Mouse (Mus musculus): ENCODE measurements around the gene Cd93. TPM values are rescaled to one million over a fixed set of nuclear protein-coding genes. Genes with fewer than 3 reads are reported as not detected.

Cd93 gene
- total and polyA plus RNA-seq, 3 experiments = 28.1 to 51.8 (median 47.8) TPM

GRCm38 (mm10) chr2:148467921-148468440 is 24.6 kb upstream of the Cd93 start:
- H3K4me3 ChIP-seq = no peak overlapping the region
- WGBS = 56% methylated on average over 3 of the region's 3 CpGs
- no peak overlapping the region for H3K9ac ChIP-seq (ENCODE audit: low read depth, low read length)
- DNase-seq = no peak
- peaks cover 7% of the 10 kb centered on the region for H3K4me1 ChIP-seq (ENCODE audit: control insufficient read depth, insufficient read depth, low read length)
- peak overlapping the region; percentile 79 for H3K27ac ChIP-seq
- H3K79me2 ChIP-seq (replicated peaks; ENCODE audit: control insufficient read depth, insufficient read depth, low read length) = no peaks in the 10 kb centered on the region
- peaks cover 11% of the 10 kb centered on the region for H3K36me3 ChIP-seq (ENCODE audit: control insufficient read depth, insufficient read depth, low read length)
- intact Hi-C loops (cut with DNase I) = loop anchor here (5.0 kb wide), 1 partner anchor 39 kb away; no protein-coding TSS in a partner anchor
- no peaks in the 10 kb centered on the region for H3K27me3 ChIP-seq (ENCODE audit: control insufficient read depth, insufficient read depth, low read length)
- TF ChIP-seq POLR2A (IDR thresholded peaks at IDR 0.05; ENCODE audit: insufficient read depth, low read depth, low read length) = no peak
- no peak for TF ChIP-seq EP300 (IDR thresholded peaks at IDR 0.05; ENCODE audit: insufficient read depth, low read depth, low read length)
- no peak for TF ChIP-seq CTCF (IDR thresholded peaks at IDR 0.05)

DNA sequence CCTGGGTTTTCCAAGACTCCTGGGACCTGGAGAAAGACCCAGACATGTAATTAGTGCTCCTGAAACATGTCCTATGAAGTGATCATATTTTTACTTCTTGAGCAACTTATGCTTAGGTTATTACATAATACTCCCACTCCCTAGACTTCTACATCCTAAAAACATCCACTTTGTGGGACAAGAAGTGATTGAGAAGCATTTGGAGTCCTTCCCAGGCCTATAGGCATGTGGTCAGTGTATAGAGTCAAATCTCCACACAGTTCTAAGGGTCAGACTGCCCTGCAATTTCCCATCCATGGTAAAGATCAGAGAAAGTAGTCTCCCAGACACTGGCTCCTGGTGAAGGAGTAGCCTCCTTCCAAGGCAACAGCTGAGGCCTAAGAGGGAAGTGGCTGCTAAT is 12.0 kb upstream of the Cd93 start:
- TF ChIP-seq CTCF (IDR thresholded peaks at IDR 0.05) (no peak), EP300 (IDR thresholded peaks at IDR 0.05; ENCODE audit: insufficient read depth, low read depth, low read length) (no peak), POLR2A (IDR thresholded peaks at IDR 0.05; ENCODE audit: insufficient read depth, low read depth, low read length) (no peak)
- intact Hi-C loops (cut with DNase I) = no loop called here
- Histone ChIP-seq H3K79me2 (replicated peaks; ENCODE audit: control insufficient read depth, insufficient read depth, low read length) (no peaks in the 10 kb centered on the region), H3K27me3 (ENCODE audit: control insufficient read depth, insufficient read depth, low read length) (no peaks in the 10 kb centered on the region), H3K4me1 (ENCODE audit: control insufficient read depth, insufficient read depth, low read length) (peaks cover 7% of the 10 kb centered on the region), H3K4me3 (no peak overlapping the region), H3K9ac (ENCODE audit: low read depth, low read length) (no peak overlapping the region), H3K36me3 (ENCODE audit: control insufficient read depth, insufficient read depth, low read length) (peaks cover 5% of the 10 kb centered on the region; the same call in 1 of the 2 replicates), H3K27ac (no peak overlapping the region)
- DNase-seq = no peak

DNA sequence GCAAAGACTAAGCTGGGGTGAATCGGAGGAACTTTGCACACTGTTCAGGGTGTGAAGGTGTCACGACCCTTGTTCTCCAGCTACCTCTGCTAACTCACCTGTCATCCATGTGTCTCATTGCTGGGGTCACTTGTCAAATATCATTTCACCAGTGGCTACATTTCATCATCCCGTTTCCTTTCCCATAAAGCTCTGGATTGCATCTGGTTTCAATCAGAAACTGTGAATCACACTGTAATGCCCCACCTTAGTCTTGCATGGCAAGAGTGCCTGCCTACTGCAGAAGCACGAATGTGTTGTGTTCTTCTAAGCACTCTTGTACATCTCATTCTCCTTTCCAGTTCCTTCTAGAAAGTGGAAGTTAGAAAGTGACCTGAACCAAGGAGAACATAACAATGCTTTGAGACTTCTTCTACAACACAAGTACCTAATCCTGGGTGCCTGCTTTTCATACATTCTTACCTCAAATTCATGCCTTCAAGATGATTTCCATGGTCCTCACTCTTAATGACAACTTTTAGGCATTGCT is 10.7 kb upstream of the Cd93 start:
- Histone ChIP-seq H3K27me3 (ENCODE audit: control insufficient read depth, insufficient read depth, low read length) (no peaks in the 10 kb centered on the region), H3K9ac (ENCODE audit: low read depth, low read length) (no peak overlapping the region), H3K4me3 (no peak overlapping the region), H3K36me3 (ENCODE audit: control insufficient read depth, insufficient read depth, low read length) (peaks cover 5% of the 10 kb centered on the region; the same call in 1 of the 2 replicates), H3K79me2 (replicated peaks; ENCODE audit: control insufficient read depth, insufficient read depth, low read length) (no peaks in the 10 kb centered on the region), H3K4me1 (ENCODE audit: control insufficient read depth, insufficient read depth, low read length) (peaks cover 7% of the 10 kb centered on the region), H3K27ac (no peak overlapping the region)
- no peak for DNase-seq
- 86% methylated on average over 4 of the region's 4 CpGs for WGBS
- intact Hi-C loops (cut with DNase I) = no loop called here
- no peak for TF ChIP-seq EP300 (IDR thresholded peaks at IDR 0.05; ENCODE audit: insufficient read depth, low read depth, low read length)
- TF ChIP-seq CTCF (IDR thresholded peaks at IDR 0.05) = no peak
- TF ChIP-seq POLR2A (IDR thresholded peaks at IDR 0.05; ENCODE audit: insufficient read depth, low read depth, low read length) = no peak

DNA sequence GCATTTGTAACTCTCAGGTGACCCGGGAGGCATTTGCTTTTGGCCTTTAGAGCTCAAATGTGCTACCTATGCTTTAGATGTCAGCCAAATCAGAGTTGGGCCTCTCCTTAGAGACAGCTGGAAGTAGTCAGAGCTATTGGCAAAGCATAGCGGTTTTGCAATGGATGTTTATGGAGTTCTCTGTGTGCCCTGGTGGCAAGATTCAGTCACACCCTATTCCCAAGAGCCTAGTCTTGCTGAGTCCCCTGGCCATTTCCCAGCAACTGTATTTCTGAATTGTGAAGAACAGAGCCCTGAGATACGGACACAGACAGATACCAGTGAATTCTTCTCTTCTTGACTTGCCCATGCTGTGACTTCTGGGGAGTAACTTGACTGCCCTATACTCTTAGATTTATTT is 9.7 kb upstream of the Cd93 start:
- no peak overlapping the region for H3K4me3 ChIP-seq
- intact Hi-C loops (cut with DNase I) = no loop called here
- H3K27me3 ChIP-seq (ENCODE audit: control insufficient read depth, insufficient read depth, low read length) = no peaks in the 10 kb centered on the region
- H3K36me3 ChIP-seq (ENCODE audit: control insufficient read depth, insufficient read depth, low read length) = peaks cover 5% of the 10 kb centered on the region; the same call in 1 of the 2 replicates
- H3K27ac ChIP-seq = no peak overlapping the region
- TF ChIP-seq CTCF (IDR thresholded peaks at IDR 0.05) (no peak), POLR2A (IDR thresholded peaks at IDR 0.05; ENCODE audit: insufficient read depth, low read depth, low read length) (no peak), EP300 (IDR thresholded peaks at IDR 0.05; ENCODE audit: insufficient read depth, low read depth, low read length) (no peak)
- WGBS = 81% methylated on average over 3 of the region's 3 CpGs
- H3K9ac ChIP-seq (ENCODE audit: low read depth, low read length) = no peak overlapping the region
- H3K4me1 ChIP-seq (ENCODE audit: control insufficient read depth, insufficient read depth, low read length) = peaks cover 7% of the 10 kb centered on the region
- no peaks in the 10 kb centered on the region for H3K79me2 ChIP-seq (replicated peaks; ENCODE audit: control insufficient read depth, insufficient read depth, low read length)
- DNase-seq = no peak

GRCm38 (mm10) chr2:148451498-148451897 is 8.1 kb upstream of the Cd93 start:
- H3K27me3 ChIP-seq (ENCODE audit: control insufficient read depth, insufficient read depth, low read length) = no peaks in the 10 kb centered on the region
- DNase-seq = no peak
- no peak overlapping the region for H3K9ac ChIP-seq (ENCODE audit: low read depth, low read length)
- H3K36me3 ChIP-seq (ENCODE audit: control insufficient read depth, insufficient read depth, low read length) = peaks cover 5% of the 10 kb centered on the region; the same call in 1 of the 2 replicates
- H3K79me2 ChIP-seq (replicated peaks; ENCODE audit: control insufficient read depth, insufficient read depth, low read length) = no peaks in the 10 kb centered on the region
- 46% methylated on average over 5 of the region's 5 CpGs for WGBS
- peaks cover 7% of the 10 kb centered on the region for H3K4me1 ChIP-seq (ENCODE audit: control insufficient read depth, insufficient read depth, low read length)
- intact Hi-C loops (cut with DNase I) = no loop called here
- H3K4me3 ChIP-seq = no peak overlapping the region
- H3K27ac ChIP-seq = peak overlapping the region; percentile 49
- TF ChIP-seq CTCF (IDR thresholded peaks at IDR 0.05) = no peak
- no peak for TF ChIP-seq POLR2A (IDR thresholded peaks at IDR 0.05; ENCODE audit: insufficient read depth, low read depth, low read length)
- TF ChIP-seq EP300 (IDR thresholded peaks at IDR 0.05; ENCODE audit: insufficient read depth, low read depth, low read length) = no peak

DNA sequence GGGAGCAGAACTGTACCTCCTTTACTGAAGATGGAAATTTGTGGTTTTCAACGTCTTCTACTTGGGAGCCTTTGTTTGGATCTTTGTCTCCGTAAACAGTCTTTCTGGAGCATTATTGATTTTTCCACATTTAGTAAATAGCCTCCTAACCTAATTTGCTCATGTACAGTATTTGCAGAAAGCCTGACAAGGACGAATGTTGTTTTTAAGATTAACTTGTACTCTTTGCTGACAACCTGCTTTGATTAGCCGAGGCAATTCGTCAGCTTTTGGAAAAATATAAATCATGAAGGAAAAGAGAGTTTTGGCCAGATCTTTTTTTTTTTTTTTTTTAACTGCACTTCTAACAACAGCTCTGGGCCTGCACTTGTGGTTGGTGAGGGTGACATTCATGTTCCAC is 7.3 kb upstream of the Cd93 start:
- Histone ChIP-seq H3K79me2 (replicated peaks; ENCODE audit: control insufficient read depth, insufficient read depth, low read length) (no peaks in the 10 kb centered on the region), H3K9ac (ENCODE audit: low read depth, low read length) (no peak overlapping the region), H3K4me1 (ENCODE audit: control insufficient read depth, insufficient read depth, low read length) (peaks cover 9% of the 10 kb centered on the region), H3K36me3 (ENCODE audit: control insufficient read depth, insufficient read depth, low read length) (peaks cover 5% of the 10 kb centered on the region; the same call in 1 of the 2 replicates), H3K4me3 (no peak overlapping the region), H3K27me3 (ENCODE audit: control insufficient read depth, insufficient read depth, low read length) (no peaks in the 10 kb centered on the region), H3K27ac (no peak overlapping the region; the same call in 1 of the 2 replicates)
- no peak for TF ChIP-seq POLR2A (IDR thresholded peaks at IDR 0.05; ENCODE audit: insufficient read depth, low read depth, low read length)
- TF ChIP-seq EP300 (IDR thresholded peaks at IDR 0.05; ENCODE audit: insufficient read depth, low read depth, low read length) = no peak
- no peak for TF ChIP-seq CTCF (IDR thresholded peaks at IDR 0.05)
- 76% methylated on average over 5 of the region's 5 CpGs for WGBS
- no peak for DNase-seq
- intact Hi-C loops (cut with DNase I) = no loop called here

Measured in heart, adult 2 months (tissue).